Mouse (Mus musculus) liver, adult 2 months (tissue): ENCODE results near the gene Herc3.

Source experiments
- CTCF ChIP-seq: fragments of 200-500 bp; IDR thresholded peaks from 2 replicates; pipeline ENCODE4 v1.5.1; 2011; ENCODE audit warnings: low read depth, low read length, control low read depth
- POLR2A ChIP-seq: fragments of 200-500 bp; IDR thresholded peaks from 2 replicates; pipeline ENCODE4 v1.6.1; 2011; ENCODE audit warnings: low read length, control low read depth; ENCODE audit not compliant: insufficient read depth; ENCODE audit errors: extremely low read depth

DNA sequence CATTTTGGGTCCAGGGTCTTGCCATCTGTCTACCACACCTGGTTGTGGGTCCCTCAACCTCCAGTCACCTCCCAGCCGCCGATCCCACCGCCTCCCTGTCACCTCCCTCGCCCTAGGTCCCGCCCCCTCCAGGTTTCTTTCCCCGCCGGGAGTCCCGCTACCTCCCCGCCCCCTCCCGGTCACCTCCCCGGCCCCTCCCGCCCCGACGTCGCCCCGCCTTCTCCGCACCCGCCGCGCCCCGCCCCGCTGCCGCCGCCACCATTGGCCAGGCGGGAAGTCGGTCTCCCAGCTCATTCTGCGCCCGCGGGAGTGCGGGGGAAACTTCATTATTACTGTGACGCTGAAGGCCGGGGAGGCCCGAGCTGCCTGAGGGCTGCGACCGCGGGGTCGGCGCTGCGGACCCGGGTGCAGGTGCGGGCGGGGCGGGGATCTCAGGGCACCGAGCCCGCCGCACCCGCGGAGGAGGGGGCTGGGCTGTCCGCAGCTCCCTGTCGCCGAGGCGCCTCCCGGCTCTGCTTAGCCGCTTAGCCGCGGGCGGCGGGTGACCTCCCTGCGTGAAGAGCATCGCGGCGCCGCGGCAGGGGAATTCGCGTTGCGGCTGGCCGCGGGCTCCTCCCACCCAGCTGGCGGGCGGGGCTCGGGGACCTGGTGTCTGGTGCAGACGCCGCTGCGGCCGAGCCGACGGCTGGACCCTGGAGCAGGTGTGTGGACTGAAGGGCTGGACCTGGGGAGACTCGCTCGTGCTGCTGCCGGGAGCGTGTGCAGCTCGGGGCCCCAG is at the start of gene Herc3:
- TF ChIP-seq POLR2A (peak; percentile 55; the same call in 1 of the 2 replicates), CTCF (no peak)
